Comparison of ENCODE assay signal across 8 mouse cellular contexts in the genomic region with DNA sequence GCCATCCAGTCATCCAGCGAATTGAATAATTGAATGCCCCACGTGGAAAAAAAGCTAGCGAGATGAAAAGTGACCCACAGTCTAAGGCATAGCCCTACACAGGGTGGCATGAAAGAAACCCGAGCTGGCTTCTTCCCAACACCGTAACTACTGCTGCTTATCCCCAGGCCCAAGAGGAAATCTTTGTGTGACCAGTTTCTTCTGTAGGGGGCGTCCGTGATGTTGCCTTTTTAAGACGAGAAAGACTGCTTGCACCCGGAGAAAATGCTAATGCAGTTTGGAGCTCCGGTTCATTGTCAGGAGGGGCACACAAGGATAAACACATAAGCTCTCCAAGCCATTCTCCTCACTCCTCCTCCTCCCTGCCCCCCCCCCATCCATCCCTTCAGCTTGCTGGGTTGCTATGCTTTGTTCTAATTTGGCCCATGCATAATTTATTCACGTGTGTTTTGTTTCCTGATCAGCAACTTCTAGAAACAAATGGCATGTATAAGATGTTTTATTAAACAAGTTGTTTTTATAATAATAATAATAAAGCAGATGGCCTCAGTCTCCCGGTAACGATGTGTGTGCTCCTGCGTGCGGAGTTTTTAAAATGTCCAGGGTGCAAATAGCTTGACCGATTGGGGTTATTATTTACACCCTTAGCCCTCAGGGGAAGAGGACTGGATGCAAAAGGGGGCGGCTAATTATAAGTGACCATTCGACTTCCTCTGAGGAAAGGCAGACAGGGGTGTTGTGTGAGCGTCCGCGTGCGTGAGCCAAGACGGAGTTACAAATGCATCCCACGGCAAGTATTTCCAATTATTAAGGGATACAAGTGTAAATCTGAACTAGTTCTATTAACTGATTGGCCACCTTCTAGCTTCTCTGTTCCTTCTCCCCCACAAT. TPM values are rescaled to one million over a fixed set of nuclear protein-coding genes. Genes with fewer than 3 reads are reported as not detected.
DNase-seq lines count a peak whose midpoint lies in the region; ATAC-seq and TF ChIP-seq lines count a peak whose summit lies in the region.

No protein-coding gene starts in this region.

- TF ChIP-seq CTCF in gastrocnemius, adult 2 months (IDR thresholded peaks at IDR 0.05), result no peak

- no peak overlapping the region for H3K27ac ChIP-seq in gastrocnemius, adult 2 months
- H3K27ac ChIP-seq in midbrain, embryonic 12.5 days (replicated peaks), result peak overlapping the region; percentile 88; the same call in 1 of the 2 replicates

- H3K27me3 ChIP-seq in midbrain, embryonic 12.5 days, result peaks cover 16% of the 10 kb centered on the region

- no peaks in the 10 kb centered on the region for H3K36me3 ChIP-seq in midbrain, embryonic 12.5 days

- peak; percentile 39 for DNase-seq in gastrocnemius, adult 2 months
- DNase-seq in gastrocnemius, adult 8-10 months (ENCODE audit: low spot score in 2 of 2), result no peak
- DNase-seq in thymus, postnatal 14 days, result peak; percentile 12
- no peak for DNase-seq in thymus, postnatal 36 days
- DNase-seq in heart, postnatal 4 days, result peak; percentile 15
- no peak for DNase-seq in c-Kit-positive CD71-positive TER-119-positive erythroid progenitor cells, embryonic 14.5 days (ENCODE audit: low spot score)
- no peak for DNase-seq in adrenal gland, adult 18-20 months (ENCODE audit: low spot score in 2 of 2)

- H3K4me2 ChIP-seq in midbrain, embryonic 12.5 days (replicated peaks), result peak overlapping the region; percentile 99

- under 1% methylated on average over 24 of the region's 24 CpGs for WGBS in midbrain, embryonic 12.5 days

- H3K9ac ChIP-seq in midbrain, embryonic 12.5 days (replicated peaks), result peak overlapping the region; percentile 77

- no peaks in the 10 kb centered on the region for H3K9me3 ChIP-seq in midbrain, embryonic 12.5 days

- peaks cover 25% of the 10 kb centered on the region for H3K4me1 ChIP-seq in midbrain, embryonic 12.5 days

- H3K4me3 ChIP-seq in gastrocnemius, adult 2 months, result peak overlapping the region; percentile 96
- peak overlapping the region; percentile 75 for H3K4me3 ChIP-seq in midbrain, embryonic 12.5 days

- intact Hi-C loops in gastrocnemius, adult 2 months (cut with DNase I), result no loop called here

- no peak for ATAC-seq in midbrain, embryonic 12.5 days (ENCODE audit: low FRiP score, low read depth)

RNA-seq across cellular contexts. Expression of gene Dpf3, which starts 2.4 kb away (rescaled TPM):
- total RNA-seq in gastrocnemius, adult 2 months (2021), result 10 to 100 TPM; 22.5 to 26.3 TPM
- total RNA-seq in gastrocnemius, adult 8-10 months (2022), result 10 to 100 TPM; 16.1 to 21.9 (median 20.1) TPM
- total RNA-seq in heart, postnatal 4 days (2021), result 10 to 100 TPM; 19.6 to 20.2 TPM
- 17.4 and 19.3 TPM in 2 replicates for polyA plus RNA-seq in midbrain, embryonic 12.5 days (2016; fragmentation: Nextera tagmentation; extraction: Ambion mirVana)
- total RNA-seq in adrenal gland, adult 18-20 months (2021), result 1 to 10 TPM; 7.3 to 7.7 TPM

RNA-seq across cellular contexts. Expression of gene Dcaf4, which starts 35.2 kb away (rescaled TPM):
- 10 to 100 TPM; 18.0 to 24.5 TPM for total RNA-seq in gastrocnemius, adult 2 months (2021)
- 10 to 100 TPM; 18.7 to 30.4 (median 20.5) TPM for total RNA-seq in gastrocnemius, adult 8-10 months (2022)
- 10 to 100 TPM; 15.9 to 16.6 TPM for total RNA-seq in heart, postnatal 4 days (2021)
- polyA plus RNA-seq in midbrain, embryonic 12.5 days (2016; fragmentation: Nextera tagmentation; extraction: Ambion mirVana), result 27.4 and 30.5 TPM in 2 replicates
- 10 to 100 TPM; 28.5 to 36.1 TPM for total RNA-seq in adrenal gland, adult 18-20 months (2021)

Comparison
In these comparisons a context has a peak if more than half of its experiments do, and no peak if none do; other contexts are left out.
1. DNase-seq: peak in gastrocnemius, adult 2 months (single experiment), thymus, postnatal 14 days (single experiment) and heart, postnatal 4 days (single experiment); none in gastrocnemius, adult 8-10 months (0 of 2), thymus, postnatal 36 days (0 of 2), c-Kit-positive CD71-positive TER-119-positive erythroid progenitor cells, embryonic 14.5 days (single experiment) and adrenal gland, adult 18-20 months (0 of 2).